Mouse (Mus musculus) duodenum, adult 2 months (tissue): ENCODE results near the gene Insl6. TPM values are rescaled to one million over a fixed set of nuclear protein-coding genes. Genes with fewer than 3 reads are reported as not detected.

ENCODE experiments used
- polyA plus RNA-seq: library from polyadenylated mRNA; depleted of rRNA; stranded (reverse); fragments of >200 nt; gene quantifications from 2 replicates; pipeline ENCODE4 v1.2.3, GENCODE M21; 2012; ENCODE audit warnings: low replicate concordance; rRNA removed

Insl6 gene
- polyA plus RNA-seq: 7.9 and 10.8 TPM in 2 replicates

DNA sequence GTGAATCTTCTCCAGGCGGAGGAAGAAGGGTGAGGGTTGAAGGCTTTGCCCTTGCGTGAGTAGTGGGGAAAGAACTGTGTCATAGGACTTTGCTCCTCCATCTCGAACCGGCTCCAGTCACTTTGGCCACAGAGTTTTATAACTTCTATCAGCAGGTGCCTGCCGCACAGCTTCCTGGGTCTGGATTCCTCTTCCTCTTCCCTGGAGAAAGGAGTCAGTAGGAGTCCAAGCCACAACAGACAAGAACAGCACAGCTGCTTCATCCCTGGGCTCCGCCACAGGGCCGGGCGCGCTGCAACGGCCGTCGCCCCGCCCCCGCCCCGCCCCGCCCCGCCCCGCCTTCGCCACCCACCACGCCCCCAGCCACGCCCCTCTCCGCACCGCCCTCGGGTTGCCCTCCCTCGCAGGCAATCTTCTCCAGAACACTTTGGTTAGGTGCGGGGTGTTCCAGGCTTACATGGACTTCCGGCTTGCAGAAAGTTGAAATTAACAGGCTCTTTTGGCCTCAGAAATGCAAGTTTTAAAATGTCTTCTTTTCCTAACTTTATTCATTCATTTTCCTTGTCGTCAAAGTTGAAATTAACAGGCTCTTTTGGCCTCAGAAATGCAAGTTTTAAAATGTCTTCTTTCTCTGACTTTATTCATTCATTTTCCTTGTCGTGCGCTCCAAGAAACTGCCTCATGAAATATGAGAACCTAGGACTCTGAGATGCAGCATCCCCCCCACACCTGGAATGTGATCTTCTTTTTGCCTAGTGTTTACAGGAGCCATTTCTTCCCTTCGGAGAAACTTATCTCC, at the start of gene Insl6:
TSS of gene Insl6 (minus strand) at position 304 of the 799 bp plus-strand sequence.

DNA sequence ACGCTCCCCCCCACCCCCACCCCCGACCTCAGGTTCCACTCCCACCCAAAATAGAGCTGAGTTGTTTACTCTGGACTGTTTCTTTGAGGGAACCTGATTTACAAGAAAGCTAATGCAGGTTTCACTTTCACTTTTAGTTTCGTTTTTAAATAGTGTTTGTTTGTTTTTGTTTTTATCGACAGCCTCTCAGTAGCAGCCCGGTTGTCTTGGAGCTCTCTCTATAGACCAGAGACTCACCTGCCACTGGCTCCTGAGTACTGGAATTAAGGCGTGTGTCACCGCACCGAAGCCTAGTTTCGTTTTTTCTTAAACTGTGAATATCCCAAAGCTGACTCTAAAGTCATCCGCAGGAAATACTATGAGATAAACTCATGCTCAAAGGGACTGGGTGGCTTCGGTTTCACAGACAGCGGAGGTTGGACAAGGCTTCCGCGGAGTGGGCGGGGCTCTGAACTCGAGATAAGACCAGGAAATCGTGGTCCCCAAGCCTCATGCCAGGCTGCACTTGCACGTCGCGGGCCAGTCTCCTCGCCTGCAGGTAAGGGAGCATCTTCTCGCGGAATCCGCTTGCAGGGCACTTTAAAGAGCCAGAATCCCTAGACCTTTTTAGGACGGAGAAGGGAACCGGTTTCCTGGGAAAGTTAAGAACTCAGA, 41.9 kb upstream of the Insl6 start, which contains the start of the genes Plgrkt and Cd274:
TSS of gene Plgrkt (minus strand) at position 422 of the 654 bp plus-strand sequence.
TSS of gene Cd274 (plus strand) at position 487 of the 654 bp plus-strand sequence.

DNA sequence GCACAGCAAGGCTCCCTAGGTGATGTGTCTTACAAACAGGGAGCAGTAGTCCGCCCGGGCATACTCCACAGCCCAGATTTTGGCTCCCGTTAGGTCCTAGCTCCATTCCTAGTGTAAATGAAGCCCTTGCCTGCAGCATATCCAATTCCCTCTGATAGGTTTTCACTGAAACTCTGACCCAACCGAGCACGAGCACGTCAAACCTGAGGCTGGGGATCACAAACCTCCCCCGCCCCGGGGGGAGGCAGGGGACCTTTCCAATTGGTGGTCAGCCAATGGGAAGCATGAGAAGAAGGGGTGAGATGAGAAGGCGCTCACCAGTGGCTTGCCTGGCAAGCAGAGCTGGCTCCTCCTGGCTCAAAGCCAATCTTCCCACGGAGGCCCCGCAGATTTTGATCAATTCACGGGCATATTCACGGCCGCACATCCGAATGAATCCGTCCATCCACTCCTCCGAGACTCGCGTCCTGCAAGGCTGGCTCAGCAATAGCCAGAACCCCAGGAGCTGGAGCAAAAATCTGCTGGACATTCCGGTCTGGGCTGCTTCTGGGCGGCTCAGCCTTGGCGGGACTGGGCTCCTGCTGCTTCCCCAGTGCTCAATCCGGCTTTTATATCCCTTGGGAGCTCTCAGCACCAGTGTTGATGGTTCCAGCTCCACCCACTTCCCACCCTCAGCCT, 9.1 kb upstream of the Insl6 start, which contains the start of gene Rln1:
TSS of gene Rln1 (minus strand) at position 603 of the 678 bp plus-strand sequence.

Other genes starting within 250 kb of the Insl6 start
- gene Rcl1, start 224.0 kb downstream of the Insl6 start, polyA plus RNA-seq: 15.6 and 16.0 TPM in 2 replicates
- gene Jak2, start 73.5 kb downstream of the Insl6 start, polyA plus RNA-seq: 3.8 and 7.3 TPM in 2 replicates
- not detected in 2 replicates for gene Rln1, start 9.3 kb upstream of the Insl6 start, polyA plus RNA-seq
- gene Plgrkt, start 42.0 kb upstream of the Insl6 start, polyA plus RNA-seq: 21.7 and 29.1 TPM in 2 replicates
- 0.63 and 0.76 TPM in 2 replicates for gene Cd274, start 42.1 kb upstream of the Insl6 start, polyA plus RNA-seq
- gene Pdcd1lg2, start 85.6 kb upstream of the Insl6 start, polyA plus RNA-seq: 0.19 and 0.30 TPM in 2 replicates
- gene Ric1, start 196.9 kb upstream of the Insl6 start, polyA plus RNA-seq: 3.2 and 5.5 TPM in 2 replicates